Mouse (Mus musculus): ENCODE measurements around the gene Rrp15. TPM values are rescaled to one million over a fixed set of nuclear protein-coding genes. Genes with fewer than 3 reads are reported as not detected.

Rrp15 gene
- polyA plus RNA-seq, 1 experiment = 16.1 TPM

DNA sequence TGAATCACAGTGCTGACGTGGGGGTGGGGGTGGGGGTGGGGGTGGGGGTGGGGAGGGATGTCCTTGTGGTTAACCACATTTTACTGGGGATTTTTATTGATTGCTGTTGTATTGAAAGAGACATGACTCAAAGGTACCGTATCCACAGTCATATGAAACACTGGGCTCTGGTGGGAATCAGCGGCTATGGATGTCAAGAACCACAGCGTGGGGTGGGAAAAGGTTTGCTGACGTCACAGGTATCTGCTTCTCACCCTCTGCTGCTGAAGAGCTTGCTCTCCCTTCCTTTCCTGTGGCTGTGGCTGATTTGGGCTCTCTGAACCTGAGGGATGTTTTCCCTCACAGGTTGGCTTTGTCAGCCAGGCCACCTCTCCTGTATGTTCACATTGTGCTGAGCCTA is 73.0 kb downstream of the Rrp15 start:
- no peak for DNase-seq (ENCODE audit: extremely low spot score in 1 of 2, low spot score in 1 of 2)

- no peak for DNase-seq (ENCODE audit: extremely low spot score in 1 of 2, low spot score in 1 of 2)
These were observed 73.9 kb downstream of the Rrp15 start for GRCm38 (mm10) chr1:186675263-186675662.

DNA sequence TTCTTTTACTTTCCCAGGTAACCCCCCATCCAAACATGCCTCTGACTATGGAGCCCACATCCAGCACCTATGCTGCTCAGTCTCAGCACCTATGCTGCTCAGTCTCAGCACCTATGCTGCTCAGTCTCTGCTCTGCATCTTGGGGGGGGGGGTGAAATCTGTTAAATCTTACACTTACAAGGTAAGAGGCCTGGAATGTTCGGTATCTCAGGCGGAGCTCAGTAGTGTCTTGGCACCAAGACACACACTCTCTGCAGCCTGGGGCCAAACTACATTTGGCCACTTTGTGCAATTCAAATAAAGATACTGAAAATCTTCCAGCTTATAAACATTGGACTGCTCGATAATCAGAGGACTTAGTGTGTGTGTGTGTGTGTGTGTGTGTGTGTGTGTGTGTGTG is 74.5 kb downstream of the Rrp15 start:
- no peak for DNase-seq (ENCODE audit: extremely low spot score in 1 of 2, low spot score in 1 of 2)

GRCm38 (mm10) chr1:186673166-186673565 is 76.0 kb downstream of the Rrp15 start:
- DNase-seq (ENCODE audit: extremely low spot score in 1 of 2, low spot score in 1 of 2) = no peak

Other genes starting within 250 kb of the Rrp15 start
- 4.1 and 5.2 TPM in 2 replicates for gene Tgfb2, start 43.4 kb downstream of the Rrp15 start, polyA plus RNA-seq (2012; rRNA removed)
- not detected in 2 replicates for gene D1Pas1, start 218.1 kb upstream of the Rrp15 start, polyA plus RNA-seq (2012; rRNA removed)